Mouse (Mus musculus): ENCODE results near the gene Ube2l3.

Gene Ube2l3

DNA sequence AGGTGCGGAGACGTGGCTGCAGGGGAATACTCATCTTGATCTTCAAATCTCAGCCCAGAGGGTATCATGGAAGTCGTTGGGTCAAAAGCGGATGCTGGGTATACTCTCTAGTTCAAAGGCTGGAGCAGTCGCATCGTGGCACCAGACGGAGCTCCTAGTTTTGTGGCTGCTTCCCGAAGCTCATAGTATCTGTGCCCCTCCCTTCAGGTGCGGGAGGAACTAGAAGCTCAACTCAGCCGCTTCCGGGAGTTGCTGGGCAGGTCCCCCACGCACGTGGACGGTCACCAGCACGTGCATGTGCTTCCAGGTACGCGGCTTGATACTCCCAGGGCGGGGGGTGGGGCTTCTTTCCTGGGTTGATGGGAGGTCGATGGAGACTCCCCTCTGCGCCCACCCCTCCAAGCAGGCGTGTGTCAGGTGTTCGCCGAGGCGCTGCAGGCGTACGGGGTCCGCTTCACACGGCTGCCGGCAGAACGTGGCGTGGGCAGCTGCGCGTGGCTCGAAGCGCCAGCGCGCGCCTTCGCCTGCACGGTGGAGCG is 55.0 kb downstream of the Ube2l3 start:
- peak; percentile 19 for DNase-seq (ENCODE audit: low spot score)

DNA sequence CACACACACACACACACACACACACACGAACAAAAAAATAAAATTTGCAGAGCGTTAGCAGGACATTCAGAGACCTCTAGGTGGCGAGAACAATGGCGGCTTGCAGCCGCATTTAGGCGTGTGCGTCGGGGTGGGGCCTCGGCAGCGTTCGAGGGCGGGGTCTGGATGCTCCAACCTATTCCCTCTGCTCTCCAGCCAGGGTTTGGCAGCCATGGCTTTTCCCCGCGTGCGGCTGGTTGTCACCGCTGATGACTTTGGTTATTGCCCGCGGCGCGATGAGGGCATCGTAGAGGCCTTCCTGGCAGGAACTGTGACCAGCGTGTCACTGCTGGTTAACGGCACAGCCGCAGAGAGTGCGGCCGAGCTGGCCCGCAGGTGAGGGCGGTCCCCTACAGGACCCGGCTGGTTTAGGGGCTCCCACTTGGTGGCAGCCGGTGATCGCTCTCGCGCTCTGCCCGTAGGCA is 55.6 kb downstream of the Ube2l3 start, which contains the start of gene Ccdc116:
Gene Ccdc116 (minus strand): TSS at position 458 of the 464 bp plus-strand sequence.
- peak; percentile 95 for DNase-seq (ENCODE audit: low spot score)

DNA sequence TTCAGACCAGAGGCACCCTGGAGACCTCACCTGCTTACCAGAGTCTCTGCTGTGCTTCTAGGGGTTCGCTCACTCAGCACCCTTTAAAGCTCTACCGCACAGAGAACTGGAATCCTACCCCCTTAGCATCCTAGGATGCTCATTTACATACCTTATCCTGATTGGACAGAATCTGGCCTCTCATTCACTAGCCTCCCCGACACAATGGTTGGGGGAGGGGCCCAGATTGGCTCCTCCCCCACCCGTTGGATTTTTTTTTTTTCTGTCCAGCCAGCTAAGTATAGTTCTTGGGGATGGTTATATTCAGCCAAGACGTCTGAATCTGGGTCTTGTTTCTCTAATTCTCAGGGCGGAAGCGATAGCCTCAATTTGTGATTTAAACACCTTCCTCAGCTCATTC is 58.1 kb downstream of the Ube2l3 start, which contains the start of gene Ydjc:
Gene Ydjc (plus strand): TSS at position 283 of the 400 bp plus-strand sequence.
- peak; percentile 63 for DNase-seq (ENCODE audit: low spot score)

DNA sequence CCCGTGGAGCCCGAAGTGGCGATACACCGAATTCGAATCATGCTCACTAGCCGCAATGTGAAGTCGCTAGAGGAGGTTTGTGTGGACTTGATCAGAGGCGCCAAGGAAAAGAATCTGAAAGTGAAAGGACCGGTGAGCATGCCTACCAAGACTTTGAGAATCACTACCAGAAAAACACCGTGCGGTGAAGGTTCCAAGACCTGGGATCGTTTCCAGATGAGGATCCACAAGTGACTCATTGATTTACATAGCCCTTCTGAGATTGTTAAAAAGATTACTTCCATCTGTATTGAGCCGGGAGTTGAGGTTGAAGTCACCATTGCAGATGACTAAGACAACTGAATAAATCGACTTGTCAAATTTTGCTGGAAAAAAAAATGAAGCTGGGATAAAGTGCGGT is 65.1 kb downstream of the Ube2l3 start:
- DNase-seq (ENCODE audit: low spot score): no peak

DNA sequence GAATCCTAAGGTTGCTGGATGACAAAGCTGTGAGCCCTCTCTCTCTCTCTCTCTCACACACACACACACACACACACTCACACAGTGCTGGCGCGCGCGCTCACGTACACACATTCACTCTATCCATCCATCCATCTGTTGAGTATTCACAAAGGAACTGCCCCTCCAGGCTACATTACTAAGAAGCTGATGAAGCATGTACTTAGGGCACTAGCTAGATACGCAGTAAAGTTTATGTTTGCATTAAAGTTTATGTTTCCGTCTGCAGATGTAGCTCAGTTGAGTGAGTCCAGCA is 69.6 kb downstream of the Ube2l3 start:
- DNase-seq (ENCODE audit: low spot score): peak; percentile 34

DNA sequence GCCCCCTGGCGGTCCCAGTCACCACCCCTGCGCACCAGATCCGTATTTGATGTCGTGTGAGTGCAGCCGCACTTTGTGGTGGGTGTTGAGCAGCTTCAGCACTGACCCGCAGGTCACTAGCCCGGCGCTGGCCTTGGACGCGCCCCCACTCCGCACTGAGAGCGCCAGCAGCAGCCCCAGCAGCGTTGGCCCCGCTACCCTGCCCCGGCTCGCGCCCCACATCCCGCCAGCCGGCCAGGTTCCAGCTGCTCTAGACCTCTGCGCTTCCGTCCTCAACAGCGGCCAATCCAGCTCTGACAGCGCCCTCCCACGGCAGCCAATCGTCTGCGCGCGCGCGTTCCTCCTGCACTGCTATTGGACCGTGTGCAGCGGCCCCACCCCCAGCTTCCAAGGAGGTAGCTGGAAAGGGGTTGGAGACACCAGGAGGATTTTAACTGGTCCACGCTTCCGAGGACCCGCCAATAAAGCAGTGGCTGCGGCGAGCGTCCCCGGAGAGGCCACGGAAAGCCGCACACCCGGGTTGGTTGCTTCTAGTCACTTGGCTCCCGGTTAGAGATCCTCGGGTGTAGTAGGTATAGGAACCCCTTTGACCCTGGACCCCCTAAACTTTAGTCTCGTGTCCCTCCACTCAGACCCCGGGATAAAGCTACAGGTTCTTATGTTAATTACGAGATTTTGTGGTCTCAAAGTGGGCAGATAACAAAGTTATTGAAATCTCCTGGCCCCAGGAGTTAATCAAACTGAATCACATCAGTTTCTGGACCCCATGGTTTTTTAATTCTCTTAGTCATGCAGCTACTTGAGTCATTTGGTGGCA is 70.2 kb downstream of the Ube2l3 start, which contains the start of gene Sdf2l1:
Gene Sdf2l1 (minus strand): TSS at position 295 of the 817 bp plus-strand sequence.
- DNase-seq (ENCODE audit: low spot score): peak; percentile 100

DNA sequence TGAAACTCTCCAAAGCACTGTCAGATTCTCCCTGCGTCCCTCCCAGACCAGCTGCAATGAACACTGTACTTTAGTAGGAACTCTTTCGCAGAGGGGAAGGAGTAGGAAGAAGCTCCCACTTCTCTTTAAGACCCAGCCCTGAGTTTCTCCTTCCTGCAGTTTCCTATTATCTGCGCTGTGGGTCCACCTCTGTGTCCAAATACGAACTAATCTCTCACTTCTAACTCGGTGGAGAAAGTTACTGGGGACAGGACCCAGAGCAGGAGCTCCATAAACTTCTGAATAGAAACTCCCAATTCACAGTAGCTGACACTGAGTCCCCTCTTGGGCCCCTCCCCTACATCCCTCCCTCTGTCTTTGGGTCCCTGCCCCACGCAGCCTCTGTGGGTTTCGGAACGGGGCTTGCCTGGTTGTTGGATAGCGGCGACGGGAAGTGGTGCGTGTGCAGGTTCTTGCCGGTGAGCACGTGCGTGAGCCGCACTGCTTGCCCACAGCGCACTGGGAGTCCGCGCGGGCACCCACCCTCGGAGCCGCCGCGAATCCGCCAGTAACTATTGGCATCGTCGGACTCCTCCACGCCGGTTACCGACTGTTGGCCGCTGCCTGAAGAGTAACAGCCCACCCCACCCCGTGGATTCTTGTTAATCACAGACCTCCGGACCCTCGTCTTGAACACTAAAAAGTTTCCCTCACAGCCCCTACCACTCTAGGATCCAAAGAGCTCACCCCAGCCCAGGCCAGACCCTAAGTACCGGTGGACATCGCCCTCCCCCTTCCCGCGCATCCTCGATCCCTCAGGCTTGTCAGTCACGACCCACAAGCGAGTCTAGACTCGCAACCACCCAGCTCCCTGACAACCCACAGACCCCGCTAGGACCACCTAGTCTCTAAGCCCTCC is 71.0 kb downstream of the Ube2l3 start:
- DNase-seq (ENCODE audit: low spot score): peak; percentile 41

DNA sequence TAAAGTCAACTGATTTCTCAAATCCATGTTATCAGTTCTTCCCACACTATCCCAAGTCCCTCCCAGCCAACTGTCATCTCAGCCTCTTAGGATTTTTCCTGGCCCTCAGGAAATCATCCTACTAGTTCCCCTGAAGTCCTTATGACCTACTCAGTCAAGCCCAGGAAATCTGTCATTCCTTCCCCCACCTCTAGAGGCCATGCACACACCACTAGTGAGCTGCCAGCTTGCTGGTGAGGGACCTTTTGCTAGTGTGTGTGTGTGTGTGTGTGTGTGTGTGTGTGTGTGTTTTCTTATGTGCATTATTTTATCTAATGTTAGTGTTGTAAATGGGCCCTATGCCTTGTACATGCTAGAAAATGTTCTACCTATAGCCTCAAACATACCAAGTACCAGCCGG is 75.2 kb downstream of the Ube2l3 start:
- DNase-seq (ENCODE audit: low spot score): peak; percentile 74

DNA sequence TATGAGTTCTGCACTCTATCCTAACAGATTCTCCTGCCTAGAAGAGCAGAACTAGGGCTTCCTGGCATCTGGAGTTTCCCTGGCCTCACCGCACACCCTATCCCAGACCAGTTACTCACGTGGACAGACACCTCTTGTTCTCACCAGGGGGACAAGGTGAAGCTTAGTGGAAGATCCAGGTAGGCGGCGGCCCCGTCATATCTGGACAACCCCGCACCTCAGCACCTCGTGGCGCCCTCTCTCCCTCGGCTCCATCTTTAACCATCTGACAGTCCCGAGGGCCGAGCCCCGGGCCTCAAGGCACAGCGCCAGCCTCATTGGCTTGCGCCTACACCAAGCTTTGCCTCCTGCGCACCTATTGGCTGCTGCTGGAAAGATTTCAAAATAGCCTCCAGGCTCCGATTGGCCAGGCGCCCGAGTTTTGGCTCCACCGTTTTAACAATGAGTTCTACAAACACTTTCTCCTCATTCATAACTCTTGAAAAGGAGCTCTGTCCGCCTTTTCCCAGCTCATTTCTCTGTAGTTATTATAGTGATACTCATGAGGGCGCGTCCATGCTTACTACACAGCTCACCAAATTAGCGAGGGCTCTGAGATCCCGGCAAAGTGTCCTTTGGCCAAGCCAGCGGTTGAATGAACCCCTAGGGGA is 77.5 kb downstream of the Ube2l3 start, which contains the start of gene 2610318N02Rik:
Gene 2610318N02Rik (minus strand): TSS at position 297 of the 650 bp plus-strand sequence.
- DNase-seq (ENCODE audit: low spot score): peak; percentile 95

DNA sequence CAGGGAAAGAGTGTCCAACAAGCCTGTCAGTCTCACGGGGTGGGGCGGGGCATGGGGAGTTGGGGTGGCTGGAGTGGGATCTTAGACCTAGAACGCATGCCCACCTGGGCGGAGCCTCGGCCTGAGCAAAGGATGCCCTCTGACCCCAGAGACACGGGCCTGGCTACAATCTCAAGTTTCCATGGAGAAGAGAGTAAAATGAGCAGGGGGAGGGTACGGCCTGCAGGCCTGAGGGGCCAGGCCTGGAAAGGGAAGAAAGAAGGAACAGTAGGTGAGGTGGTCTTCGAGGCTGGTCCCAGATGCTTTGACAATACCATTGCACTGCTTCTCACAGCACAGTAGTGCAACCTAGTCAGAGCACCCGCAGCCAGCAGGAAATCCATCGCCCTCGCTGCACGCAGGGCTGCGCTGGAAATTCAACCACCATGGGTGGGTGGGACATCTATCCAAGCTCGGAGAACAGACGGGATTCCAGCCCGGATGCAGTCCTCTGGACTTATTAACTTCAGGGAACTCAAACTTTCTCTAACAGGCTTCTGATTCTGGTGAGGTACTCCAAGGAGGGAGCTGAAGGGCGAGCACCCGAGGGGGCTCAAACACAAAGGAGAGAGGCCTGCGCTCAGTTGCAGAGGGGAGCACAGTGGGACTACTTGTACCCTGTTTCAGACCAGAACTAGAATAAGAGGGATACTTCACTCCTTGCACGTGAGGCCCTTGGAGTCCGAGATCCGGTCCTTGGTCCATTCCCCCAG is 78.2 kb downstream of the Ube2l3 start:
- peak; percentile 94 for DNase-seq (ENCODE audit: low spot score)

DNA sequence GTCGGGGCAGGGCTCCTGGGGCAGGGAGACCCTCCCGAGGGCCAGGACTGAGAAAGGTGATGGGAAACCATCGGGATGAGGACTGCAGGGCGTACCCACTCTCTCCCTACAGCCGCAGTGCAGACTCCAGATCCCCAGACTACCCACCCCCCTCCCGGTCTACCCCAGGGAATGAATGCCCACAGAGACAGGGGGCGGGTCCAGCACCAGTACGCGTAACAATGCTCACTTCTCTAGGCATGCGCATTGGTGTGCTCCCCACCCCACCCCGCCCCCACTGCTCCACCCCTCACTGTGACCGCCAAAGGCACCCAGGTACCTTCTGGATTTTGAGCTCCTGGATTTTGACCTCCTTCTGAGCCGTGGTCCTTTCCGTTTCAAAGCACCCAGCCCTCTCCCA is 80.9 kb downstream of the Ube2l3 start:
- DNase-seq (ENCODE audit: low spot score): no peak

DNA sequence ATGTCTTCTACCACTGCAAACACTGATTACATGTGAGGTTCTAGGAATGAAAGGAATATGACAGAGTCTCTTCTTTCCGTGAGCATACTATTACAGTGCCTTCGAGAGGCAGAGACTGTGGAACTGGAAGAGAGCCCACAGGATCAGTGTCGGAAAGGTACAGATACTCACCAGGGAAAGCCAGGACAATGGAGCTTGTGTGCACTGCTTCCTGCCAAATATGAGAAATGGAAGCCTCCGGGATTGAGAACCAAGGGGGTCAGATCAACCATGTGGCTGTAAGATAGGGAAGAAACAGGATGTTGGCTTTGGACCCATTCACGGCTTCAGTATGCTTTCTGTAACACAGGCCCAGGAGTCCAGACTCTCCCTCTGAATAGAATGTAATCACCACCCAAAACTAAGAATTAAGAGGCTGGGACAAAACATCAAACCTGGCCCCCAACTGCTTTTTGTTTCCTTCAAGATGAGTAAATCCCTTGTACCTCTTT is 85.1 kb downstream of the Ube2l3 start:
- no peak for DNase-seq (ENCODE audit: low spot score)

DNA sequence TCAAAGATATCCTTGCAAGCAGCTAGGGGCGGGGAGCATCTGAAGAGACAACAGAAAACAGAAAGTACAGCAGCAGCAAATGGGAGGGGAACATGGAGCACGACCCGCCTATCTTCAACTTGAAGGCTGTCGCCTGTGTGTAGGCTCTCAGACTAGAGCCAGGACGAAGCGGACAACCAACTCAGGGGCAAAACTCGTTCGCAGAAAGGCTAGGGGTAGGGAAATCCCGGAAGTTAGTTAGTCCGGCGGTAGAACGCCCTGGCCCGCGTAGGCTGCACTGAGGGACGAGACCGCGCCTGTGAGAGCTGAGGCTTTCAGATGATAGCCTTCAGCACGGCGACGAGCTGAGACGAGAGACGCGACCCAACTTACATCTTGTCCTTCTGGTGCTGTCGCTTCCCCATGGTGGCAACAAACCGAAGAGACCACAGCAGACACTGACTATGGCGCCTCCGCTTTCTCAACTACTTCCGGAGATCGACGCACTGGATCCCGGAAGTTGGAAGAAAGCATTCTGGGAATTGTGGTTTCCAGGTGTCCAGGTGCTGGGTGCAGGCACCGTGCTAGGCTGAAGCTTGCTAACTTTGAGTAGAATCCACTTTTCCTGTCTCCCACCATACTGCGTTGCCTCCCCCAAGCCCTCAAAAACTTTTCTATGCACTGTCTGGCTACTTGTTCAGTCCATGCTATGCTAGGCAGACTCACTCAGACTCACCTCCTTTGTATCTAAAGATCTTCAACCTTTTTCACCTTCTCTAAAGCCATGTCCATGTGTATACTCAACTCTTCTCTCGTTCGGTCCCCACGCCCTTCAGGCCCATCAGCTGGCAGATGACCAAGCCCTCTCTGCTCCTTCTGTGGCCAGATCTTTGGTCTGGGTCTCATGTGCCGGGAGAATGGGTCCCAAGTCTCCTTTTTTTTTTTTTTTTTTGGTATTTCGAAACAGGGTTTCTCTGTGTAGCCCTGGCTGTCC is 91.4 kb downstream of the Ube2l3 start, which contains the start of gene Ppil2:
Gene Ppil2 (minus strand): TSS at position 487 of the 973 bp plus-strand sequence.
- peak; percentile 90 for DNase-seq (ENCODE audit: low spot score)

DNA sequence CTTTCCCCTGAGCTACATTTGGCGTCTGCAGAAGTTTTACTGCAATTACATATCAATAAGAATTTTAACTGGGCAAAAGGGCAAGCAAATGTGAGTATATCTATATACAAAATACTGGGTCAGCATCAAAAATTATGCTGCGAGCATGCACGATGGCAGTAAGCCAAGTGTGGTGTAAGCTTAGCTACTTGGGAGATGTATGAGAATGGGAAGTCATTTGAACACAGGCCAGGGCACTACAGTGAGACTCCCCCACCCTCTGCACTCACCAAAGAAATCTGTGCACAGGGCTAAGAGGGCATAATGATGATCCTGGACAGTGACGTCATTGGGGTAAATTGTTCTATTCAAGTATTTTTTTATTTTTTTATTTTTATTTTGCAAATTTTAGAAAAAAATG is 97.8 kb downstream of the Ube2l3 start:
- DNase-seq (ENCODE audit: low spot score): no peak

DNA sequence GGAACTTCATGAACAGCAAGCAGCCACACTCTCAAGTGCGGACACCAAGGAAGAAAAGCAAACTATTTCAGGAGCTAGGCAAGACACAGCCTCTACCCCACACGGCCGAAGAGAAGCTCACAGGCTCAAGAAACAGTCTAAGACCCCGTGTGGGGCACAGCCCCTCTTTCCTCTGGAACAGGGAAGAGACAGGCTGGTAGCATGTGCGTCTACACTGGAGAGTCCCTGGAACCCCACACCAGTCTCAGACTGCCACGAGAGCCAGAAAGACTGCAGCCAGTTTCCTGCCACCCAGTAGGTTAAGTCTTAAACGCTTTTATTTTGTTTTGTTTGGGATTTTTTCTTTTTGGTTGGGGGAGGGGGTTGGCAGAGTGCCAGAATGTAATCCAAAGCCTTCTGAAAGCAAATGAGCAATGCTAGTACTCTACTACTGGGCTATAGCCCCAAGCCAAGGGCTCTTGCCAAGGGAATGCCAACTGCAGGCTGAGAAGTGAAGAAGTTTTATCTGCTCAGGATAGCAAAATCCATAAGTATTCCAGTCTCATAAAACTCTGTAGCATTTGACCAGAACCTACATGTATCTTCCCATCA is 99.7 kb downstream of the Ube2l3 start:
- DNase-seq (ENCODE audit: low spot score): no peak
